Mouse (Mus musculus) heart, adult 8-10 months (tissue): ENCODE results near the gene Prpf19. TPM values are rescaled to one million over a fixed set of nuclear protein-coding genes. Genes with fewer than 3 reads are reported as not detected.

Experiments used
- DNase-seq: peaks from one replicate; pipeline ENCODE4 v3.0.0; 2022; ENCODE audit warnings: low spot score
- total RNA-seq, 4 experiments: library from RNA; stranded (reverse); gene quantifications; 2 replicates each; pipeline ENCODE4 v1.2.4; 2022

Gene Prpf19
- total RNA-seq, 4 experiments from 2014 or later: 259 to 280 (median 264) TPM

DNA sequence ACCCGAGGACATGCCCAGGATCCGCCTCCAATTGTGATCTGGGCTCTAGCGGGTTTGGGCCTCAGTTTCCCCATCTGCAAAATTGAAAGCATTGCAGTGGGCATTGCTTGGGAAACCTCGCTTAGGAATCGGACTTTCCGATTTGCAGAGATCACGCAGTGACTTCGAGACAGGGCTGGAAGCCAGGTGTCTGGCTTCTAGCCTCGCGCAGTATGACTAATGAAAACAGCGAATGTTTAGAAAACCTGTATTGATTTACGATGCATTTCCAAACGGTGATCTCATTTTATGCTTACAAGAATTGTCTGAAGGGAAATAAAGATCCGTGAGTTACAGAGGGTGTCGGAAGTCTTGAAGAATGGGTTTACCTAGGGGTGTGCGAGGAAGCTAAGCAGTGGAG, 677 bp downstream of the Prpf19 start:
- no peak for DNase-seq

DNA sequence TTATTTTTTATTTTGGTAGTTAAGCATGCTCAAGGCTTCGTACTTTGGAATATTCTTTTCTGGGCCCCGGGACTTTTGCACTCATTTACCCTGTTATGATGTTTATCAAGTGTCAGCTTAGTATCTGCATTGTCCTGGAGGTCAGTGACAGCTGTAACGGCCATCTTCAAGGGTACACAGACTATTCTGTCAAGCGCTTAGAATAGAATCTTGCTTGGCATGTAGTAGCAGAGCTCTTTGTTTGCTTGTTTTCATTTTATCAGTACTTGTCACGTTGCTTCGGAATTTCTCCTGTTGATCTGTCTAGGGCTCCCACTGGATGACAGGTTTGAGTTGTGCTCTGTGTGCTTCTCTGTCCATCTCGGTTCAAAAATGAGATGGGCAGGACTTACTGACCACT, 1.8 kb downstream of the Prpf19 start:
- no peak for DNase-seq

DNA sequence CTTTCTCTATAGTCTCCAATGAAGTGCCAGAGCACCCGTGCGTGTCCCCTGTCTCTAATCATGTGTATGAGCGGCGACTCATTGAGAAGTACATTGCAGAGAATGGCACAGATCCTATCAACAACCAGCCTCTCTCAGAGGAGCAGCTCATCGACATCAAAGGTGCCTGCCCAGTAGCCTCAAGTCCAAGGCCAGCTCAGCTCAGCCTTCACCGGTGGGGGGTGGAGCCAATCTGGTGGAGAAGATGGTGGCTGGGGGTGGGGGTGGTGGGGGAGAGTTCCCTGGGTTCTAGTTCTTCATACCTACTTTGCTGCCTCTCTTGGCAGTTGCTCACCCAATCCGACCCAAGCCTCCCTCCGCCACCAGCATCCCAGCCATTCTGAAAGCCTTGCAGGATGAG, 2.5 kb downstream of the Prpf19 start:
- DNase-seq: no peak

DNA sequence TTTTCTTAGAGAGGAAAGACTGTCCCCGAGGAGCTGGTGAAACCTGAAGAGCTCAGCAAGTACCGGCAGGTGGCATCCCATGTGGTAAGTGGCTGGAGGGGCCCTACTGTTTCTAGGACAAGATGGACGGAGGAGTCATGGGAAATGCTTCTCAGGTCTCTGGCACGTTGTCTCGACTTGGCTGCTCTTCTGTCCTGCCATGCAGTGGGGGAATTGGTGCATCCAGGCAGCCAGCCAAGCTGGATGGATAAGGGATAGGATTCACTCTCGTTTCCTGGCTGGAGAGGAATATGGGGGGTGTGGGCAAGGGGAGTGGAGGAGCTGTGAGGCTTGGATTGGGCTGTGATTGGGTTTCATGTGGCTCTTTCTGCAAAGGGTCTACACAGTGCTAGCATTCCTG, 5.3 kb downstream of the Prpf19 start:
- DNase-seq: peak; percentile 50

DNA sequence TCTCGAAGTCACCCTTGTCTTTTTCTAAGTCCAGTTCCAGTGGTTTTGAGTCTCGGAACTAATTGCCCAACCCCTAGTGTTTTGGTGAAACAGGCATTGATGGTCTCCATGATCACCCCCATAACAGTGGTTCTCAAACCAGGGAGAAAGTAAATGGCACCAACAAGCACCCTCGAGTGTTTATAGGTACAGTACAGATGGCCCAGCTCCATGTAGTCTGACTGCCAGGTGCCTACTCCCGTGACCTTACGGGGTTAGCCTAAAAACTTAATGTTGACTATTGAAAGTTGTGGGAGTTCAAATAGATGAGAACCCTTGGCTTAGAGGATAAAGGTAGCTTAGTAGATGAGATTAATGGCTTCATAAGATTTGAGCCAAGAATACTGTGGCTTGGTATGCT, 6.0 kb downstream of the Prpf19 start:
- no peak for DNase-seq

DNA sequence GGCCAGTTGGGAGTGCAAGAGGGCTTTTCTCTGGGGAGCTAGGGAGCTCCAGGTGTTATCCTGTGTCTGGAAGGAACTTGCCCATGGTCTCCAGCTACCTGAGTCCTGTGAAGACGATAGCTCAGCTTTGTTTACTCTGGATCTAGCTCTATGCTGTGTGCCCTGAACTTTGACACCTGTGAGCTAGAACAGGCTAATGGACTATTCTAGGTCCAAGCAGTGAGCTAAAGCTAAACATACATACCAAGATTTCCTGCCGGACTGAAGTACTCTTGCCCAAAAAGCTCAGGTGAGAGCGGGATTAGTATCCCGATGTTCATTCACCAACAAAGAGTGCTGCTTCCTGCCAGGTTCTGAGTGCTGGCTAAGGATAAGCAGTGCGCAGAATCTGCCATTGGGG, 9.5 kb downstream of the Prpf19 start:
- no peak for DNase-seq

DNA sequence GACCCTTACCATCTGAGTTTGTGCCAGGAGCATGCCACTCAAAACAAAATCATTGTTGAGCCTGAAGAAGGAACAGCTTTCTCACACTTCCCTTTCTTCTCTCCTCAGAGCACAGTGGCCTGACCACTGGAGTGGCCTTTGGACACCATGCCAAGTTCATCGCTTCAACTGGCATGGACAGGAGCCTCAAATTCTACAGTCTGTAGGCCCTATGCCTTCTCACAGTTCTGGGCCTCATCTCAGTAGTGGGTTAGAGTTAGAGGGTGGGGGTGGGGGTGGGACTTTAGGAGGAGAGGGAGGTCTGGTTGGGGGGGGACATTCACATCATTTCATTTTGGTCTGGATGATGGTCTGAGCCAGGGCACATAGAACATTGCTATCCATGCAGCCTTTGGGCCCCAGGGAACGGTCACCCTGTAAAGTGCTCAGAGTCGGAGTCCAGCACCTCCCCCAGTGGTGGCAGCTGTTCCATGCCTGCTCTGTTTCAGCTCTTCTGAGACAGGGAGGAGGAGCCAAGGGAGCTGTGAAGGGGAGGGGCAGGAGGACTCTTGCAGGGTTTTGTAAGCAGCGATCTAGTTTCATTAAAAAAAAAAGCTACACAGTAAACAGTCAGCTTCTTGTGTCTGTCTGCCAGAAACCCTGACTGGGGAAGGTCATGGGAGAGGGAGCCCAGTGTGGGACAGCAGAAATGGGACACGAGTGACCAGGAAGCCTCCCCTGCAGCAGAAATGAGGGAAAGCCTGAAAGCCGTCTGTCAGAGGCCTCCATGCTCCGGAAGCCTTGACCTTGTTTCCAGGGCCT, 10.1 kb downstream of the Prpf19 start:
- DNase-seq: peak; percentile 76

DNA sequence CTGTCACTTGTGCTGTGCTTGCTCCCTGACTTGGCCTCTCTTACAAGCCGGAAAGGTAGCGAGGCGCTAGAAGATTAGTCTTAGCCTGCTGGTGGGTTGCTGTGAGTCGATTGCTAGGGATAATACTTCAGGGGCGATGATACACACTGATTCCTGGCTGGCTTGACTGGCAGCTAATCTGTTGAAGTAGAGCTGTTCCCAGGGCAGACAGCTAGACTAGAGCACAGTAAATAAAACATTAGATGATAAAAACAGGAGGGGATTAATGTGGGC, 10.6 kb downstream of the Prpf19 start:
- no peak for DNase-seq

DNA sequence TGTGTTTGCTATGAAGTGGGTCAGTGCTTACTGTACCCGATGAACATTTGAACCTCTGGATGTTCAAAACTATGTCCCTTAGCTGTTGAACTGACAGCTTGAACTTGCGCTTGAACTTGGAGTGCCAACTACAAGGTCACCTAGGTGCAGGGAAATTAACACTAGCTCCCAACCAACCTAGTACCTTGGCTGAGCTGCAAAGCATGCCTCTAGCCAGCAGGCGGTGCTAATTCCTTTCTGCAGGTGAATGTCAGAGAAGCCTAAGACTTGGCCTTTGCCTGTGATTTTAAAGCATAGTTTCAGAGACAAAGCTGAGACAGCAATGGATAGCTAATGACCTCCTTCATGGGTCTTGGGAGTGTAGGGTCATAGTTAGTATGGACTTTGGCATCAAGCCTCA, 12.9 kb downstream of the Prpf19 start:
- no peak for DNase-seq

DNA sequence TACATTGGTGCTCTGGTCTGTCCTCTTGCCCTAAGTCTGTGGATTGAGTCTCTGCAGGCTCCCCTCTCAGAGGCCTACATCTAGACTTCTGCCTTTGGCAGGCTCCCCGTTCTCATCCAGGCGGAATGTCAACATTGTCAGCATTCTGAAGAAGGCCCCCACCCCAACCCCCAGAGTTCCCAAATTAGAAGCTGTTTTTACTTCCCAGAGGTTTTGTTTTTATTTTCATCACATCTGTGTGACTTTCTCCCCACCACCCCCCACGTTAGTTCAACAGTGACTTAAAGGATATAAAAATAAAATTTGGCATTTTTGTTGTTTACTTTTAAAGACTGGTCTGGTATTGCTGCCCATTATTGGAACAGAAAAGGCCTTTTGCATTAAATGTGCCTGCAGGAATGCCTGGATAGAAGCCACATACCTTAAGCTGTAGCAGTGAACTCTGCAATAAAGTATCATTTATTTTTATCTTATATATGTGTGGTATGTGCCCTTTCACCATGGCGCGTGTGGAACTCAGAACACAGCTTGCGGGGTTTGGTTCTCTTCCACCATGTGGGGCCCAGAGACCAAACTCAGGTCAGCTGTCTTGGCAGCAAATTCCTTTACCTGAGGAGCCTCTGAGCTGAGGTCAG, 14.2 kb downstream of the Prpf19 start:
- DNase-seq: no peak

DNA sequence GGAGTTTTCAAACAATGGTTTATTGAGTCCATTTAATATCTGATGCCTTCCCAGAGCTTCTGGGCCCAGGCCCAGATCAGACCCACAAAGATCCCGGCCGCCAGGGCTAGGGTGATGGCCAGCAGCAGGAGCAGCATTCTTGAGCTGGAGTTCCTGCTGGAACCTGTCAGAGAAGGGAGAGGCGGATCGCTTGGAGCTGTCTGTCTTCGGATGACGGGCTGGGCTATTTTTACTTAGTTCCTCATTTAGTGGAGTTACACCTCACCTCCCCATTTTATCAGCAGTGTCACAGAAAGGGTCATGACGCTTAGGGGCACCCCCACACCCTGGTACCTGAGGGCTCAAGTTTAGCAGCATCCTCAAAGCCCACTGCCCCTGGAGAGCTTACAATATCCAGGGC, 19.3 kb downstream of the Prpf19 start:
- DNase-seq: no peak

DNA sequence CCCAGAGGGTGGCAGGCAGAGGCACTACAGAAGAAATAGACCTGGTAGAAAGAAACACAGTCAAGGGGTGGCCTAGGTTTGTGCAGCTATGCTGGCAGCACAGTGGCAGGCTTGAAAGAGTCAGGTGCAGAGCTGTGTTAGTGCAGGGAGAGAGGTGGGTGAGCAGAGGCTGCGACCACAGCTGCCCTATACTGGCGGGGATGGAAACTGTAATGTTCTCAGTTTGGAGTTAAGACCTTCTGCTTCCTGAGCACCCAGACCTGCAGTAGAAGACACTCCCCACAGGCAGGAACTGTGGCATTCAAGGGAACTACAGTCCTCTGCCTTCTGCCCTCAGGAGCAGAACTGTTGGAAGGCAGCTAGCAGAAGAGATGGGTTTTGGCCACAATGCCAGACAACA, 19.8 kb downstream of the Prpf19 start:
- no peak for DNase-seq

DNA sequence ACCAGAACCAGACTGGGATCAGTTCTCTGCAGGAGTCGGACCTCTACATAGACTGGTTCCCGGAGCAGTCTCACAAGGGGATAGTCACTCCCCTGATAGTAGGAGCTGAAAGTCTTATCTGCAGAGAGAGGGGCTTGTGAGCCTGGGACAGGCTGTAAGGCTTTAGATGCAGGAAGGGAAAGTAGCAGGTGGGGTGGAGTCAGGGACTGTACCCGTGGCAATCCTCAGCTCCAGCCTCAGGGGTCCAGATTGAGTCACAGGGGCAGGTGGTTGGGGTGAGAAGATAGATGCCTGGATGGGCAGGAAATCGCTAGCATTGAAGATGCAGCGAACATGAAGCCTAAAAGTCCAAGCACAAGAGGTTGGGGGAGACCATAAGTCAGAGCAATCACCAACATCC, 21.5 kb downstream of the Prpf19 start:
- DNase-seq: no peak

DNA sequence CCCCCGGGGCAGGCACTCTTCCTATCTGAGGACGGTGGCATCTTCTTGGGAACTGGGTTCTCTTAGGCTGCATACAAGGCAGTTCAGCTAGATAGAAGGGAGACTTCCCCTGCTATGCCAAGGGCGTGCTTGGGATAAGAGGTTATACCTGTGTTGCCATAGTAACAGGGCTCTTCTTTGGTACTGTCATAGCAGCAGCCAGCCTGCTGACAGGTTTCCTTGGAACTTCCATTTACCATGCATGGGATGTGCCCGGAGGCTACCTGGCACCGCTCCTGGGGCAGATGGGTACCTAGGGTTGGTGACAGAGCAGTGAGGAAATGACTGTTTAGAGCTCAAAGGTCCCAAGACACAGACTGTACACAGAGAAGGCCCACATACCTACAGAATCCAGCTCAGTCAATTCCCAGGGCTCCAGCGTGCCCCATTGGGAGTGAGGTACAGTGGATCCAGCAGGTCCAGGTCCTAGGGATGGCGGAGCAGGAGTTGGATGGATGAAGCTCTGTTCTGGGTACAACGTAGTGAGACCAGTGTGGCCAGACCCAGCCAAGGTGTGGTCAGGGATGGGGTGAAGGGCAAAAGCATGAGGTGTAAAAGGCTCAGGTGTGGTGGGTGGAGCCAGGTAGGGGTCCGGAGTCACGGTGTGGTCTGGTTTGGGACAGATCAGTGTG, 23.4 kb downstream of the Prpf19 start:
- DNase-seq: no peak

DNA sequence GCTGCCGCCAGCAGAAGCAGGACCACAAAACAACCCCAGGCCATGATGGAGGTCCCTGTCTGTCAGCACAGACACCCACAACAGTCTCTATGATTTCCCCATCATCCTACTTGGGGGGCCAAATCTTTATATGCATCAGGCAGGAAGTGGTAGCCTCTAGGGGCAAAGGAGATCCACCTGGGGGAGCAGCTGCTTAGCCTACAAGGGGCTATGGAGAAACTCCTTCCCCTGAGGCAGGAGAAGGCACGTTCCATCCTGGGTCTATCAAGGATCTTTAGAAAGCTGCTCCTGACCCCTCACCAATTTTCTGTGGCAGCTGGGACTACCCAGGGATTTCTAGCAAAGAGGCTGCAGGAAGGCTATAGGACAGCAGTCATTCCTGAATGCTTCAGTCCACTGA, 25.5 kb downstream of the Prpf19 start, which contains the start of gene Zp1:
Gene Zp1, minus strand, starts transcription at position 101 of the 400 bp plus-strand sequence.
- DNase-seq: no peak

DNA sequence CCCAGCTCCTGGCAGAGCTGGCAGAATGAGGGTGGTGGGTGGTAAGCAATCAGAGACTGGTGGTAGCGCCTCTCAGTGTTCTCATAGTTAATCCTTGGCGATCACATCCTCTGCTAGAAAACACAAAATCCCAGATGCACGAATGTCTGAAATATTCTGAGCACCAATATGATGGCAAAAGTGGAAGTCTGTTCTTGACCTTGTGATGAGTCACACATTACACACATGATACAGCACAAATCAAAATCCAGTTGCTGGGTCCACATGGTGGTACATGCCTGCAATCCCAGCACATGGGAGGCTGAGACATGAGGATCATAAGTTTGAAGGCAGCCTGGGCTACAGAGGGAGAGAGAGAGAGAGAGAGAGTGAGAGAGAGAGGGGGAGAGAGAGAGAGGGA, 26.0 kb downstream of the Prpf19 start:
- no peak for DNase-seq

DNA sequence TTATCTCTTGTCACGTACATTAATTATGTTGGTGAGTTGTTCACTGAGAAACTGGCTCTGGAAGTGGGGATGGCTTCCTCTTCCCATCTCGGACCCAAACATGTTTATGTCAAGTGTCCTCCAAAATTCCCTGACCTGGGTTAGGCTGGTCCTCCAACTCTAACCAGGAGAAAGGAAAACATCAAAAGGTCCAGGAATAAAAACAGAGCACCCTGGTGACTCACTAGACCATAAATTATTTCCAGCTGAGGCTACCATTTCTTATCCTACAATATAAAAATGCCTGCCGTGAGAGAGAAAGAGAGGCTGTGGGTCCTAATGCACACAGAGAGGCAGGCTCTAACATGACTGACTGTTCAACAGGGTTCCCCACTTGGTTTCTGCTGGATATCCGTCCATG, 29.2 kb downstream of the Prpf19 start:
- DNase-seq: no peak

DNA sequence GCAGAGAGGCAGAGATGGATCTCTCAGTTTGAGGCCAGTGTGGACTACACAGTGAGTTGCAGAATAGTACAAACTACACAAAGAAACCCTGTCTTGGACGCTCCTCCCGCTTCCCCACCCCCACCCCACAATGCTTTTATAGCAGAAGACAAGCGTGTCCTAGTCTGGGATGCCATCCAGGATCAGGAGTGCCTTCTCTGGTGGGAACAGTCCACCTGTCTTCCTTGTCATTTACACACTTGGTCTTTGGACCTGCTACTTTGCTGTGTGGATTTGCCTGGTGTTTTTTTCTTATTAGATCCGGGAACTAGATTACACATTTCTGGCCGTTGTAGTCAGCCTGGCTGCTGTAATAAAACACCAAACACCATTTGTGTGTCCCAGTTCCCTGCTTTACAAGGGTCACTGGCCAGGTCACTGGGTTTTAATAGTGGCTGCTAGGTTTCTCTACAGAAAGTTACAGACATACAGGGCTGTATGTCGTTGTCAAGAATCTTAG, 31.1 kb downstream of the Prpf19 start:
- no peak for DNase-seq

DNA sequence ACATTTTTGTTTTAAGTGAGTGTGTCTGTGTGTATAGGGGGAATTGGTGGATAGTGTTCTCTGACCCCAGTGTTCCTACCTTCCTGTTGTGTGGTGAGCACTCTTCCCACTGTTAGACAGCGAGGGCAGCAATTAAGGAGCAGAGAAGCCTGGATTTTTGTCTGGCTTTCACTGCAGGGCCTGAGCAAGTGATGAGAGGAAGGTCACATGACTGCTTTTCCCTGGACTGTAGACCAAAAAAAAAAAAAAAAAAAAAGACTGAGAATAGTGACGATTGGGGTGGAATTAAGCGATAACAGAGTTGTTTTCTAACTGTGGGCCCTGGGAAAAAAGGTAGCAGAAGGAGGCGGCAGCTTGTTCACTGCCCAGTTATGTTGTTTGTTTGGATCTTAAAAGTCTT, 31.6 kb downstream of the Prpf19 start:
- DNase-seq: no peak

DNA sequence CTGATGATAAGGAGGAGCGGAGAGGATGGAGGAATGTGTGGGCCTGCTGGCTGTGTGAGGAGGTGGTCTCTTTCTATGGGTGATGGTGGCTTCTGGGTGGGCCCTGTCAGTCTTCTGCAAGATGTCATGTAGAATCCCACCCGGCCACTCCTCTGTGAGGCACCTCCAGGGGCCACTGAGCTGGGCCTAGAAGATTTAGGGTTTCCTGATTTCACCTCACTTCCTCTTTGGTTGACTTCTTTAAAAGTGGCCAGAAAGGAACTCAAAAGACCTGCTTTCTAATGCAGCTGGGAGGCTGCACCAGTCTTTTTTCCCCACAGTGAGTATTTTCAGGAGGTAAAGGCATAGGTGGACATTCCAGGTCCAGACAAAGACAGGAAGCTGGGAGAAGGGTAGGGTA, 35.6 kb downstream of the Prpf19 start:
- no peak for DNase-seq

DNA sequence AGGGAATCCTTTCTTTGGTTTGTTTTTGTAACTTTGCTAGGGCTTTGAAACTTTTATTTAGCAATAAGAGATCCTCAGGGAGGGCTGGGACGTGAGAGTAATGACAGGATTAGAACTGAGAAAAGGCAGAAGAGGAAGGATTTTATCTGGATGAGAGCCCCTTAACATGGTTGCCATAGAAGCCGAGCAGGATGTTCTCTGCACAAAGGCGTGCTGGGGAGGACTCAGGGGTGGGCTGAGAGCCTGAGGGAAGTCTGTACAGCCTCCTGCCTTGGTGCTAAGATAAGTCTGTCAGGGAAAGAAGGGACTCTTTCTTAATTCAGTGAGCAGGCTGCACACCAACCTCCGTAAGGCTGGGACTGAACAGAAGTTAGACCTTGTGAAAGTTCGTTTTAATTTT, 40.0 kb downstream of the Prpf19 start:
- no peak for DNase-seq

DNA sequence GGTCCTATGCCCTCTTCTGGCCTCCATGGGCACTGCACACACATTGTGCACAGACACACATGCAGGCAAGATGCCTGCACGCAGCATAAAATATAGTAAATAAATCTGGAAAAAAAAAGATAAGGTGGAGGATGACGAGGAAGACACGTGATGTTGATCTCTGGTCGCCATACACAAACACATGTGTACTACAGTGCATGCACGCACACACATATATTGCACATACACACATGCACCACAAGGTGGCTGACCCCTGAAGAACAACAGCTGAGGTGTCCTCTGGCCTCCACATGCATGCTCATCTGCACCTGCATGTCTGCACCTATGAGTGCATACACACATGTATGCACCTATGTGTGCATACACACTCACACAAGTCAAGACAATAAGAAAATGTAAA, 41.0 kb downstream of the Prpf19 start:
- no peak for DNase-seq

DNA sequence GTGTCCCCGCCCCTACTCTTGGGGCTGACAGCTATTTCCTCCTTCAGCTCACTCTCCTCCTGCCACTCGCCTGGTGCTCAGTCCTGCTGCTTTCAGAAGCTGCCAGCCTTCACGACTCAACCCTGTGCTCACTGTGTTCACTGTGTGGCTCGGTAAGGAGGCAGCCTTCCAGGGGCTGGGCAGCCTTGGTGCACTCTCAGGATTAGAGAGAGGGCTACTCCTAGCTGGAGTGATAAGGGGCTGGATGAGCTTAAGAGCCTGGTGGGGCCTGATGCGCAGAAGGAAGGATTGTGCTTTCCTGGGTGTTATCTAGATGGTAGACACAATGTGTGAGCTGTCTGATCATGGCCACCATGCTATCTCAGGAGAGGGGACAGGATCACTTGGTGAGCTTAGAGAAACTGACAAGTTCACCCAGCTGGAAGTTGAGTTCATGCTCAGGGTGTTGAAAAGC, 42.1 kb downstream of the Prpf19 start, which contains the start of gene Ptgdr2:
Gene Ptgdr2, plus strand, starts transcription at position 51 of the 454 bp plus-strand sequence.
- DNase-seq: no peak
